Mouse (Mus musculus) spleen, postnatal 14 days (tissue): Measurements from ENCODE around the gene Itm2b.

Experiments used
- DNase-seq, 2 experiments: peaks; one replicate each; pipeline ENCODE4 v3.0.0; 2021 to 2022; ENCODE audit warnings: low spot score in 2 of 2

The Itm2b gene

DNA sequence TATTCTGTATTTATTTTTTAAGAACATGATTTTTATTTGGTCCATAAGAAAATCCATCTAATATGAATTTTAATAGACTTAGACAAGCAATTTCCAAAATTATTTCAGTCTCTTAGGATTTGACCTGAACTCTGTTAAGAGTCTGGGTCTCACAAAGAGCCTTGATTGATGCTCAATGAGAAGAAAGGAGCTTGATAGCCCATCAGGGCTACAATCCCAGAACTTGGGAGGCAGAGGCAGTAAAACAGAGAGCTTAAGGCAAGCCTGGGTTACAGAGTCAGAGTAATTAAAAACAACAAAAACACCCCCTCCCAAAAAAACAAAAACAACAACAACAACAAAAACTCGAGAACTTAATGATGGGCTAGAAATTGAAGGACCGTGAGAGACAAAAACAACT is 61.1 kb downstream of the Itm2b start:
- no peak for DNase-seq

DNA sequence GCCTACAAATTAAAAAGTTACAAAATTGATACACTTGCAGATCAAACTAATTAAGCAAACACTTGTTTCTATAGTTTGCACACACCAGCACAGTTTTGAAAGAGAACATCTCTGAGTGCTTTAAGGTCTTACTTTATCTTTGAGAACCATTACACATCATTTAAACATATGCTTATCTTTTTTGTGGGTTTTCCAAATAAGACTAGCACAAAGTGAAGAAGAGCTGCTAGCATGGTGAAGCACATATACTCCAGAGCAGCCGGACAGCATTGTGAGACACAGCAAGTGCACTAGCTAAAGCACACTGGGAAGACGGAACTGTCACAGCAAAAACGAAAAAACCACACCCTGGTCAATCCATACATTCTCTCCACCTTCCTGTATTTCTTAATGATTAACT is 62.9 kb downstream of the Itm2b start:
- DNase-seq = no peak

DNA sequence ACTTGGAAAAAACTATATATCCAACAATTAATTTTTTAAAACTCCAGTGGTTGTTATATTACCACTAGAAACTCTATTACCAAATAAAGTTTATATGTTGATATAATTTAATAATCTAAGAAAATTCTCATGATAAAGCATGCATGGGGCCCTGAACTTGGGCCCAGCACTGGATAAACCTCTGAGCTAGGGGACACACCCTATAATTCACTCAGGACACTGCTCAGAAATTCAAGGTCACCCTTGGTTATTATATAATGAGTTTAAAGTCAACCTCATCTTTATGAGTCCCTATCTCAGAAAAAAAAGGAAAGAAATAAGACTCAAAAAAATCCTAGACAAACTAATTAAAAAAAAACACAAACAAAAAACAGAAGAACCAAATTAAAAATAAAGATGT is 68.2 kb downstream of the Itm2b start:
- no peak for DNase-seq

GRCm38 (mm10) chr14:73313864-73314263 is 71.2 kb downstream of the Itm2b start:
- no peak for DNase-seq

DNA sequence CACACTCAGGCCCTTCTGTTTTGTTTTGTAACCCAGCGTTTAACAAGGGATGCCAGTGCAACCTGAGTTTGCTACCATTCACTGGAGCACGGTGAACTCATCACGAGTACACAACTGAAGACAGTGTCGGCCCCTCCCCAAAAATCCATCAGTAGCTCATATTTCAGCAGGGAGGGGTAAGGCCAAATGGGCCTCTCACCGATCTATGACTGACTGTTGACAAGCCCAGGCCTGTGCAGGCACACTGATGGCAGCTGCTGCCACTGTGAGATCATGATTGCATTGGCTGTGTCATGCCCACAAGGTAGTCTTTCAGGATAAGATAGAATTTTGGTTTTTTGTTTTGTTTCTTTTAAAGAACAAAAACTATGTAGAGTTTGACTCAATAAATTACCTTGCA is 71.7 kb downstream of the Itm2b start:
- no peak for DNase-seq

DNA sequence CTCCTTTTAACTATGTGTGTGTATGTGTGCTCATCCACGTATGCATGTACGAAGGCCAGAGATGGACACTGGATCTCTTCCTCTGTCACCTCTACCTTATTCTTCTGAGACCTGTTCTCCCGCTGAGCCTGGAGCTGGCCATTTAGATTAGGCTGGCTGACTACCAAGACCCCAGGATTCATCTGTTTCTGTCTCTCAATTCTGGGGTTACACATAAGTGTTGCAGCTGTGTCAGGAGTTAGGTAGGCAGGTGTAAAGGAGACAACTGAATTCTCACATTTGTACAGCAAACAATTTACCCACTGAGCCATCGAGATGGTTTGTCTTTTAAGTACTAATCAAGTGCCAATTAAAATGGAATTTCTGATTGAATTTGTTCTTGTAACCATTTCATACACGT is 72.2 kb downstream of the Itm2b start:
- DNase-seq = no peak
